Mouse (Mus musculus): Measurements from ENCODE around the gene Plk2. TPM values are rescaled to one million over a fixed set of nuclear protein-coding genes. Genes with fewer than 3 reads are reported as not detected.
"Not testable (repeated sequence)": the region's sequence is repeated elsewhere in the genome, so short reads cannot be mapped to it uniquely, and the experiment has no call there.

Plk2 gene
- polyA plus RNA-seq (2017; shearing (Covaris generic)): 1 to 10 TPM; 2.0 to 2.4 TPM

- peak; percentile 88 for ATAC-seq
These were observed at the start of gene Plk2 for GRCm38 (mm10) chr13:110394291-110395178. TSS of gene Plk2 (plus strand) at chr13:110395046.

- no peak for ATAC-seq
These were observed 48.1 kb upstream of the Plk2 start for GRCm38 (mm10) chr13:110346707-110347106.

- no peak for ATAC-seq
These were observed 43.8 kb upstream of the Plk2 start for GRCm38 (mm10) chr13:110351051-110351450.

GRCm38 (mm10) chr13:110356941-110357340 lies 37.9 kb upstream of the Plk2 start, which contains the start of gene Gapt:
TSS of gene Gapt (minus strand) at chr13:110357199.
- no peak for ATAC-seq

GRCm38 (mm10) chr13:110363722-110364121 lies 31.1 kb upstream of the Plk2 start:
- no peak for ATAC-seq

- no peak for ATAC-seq
These were observed 28.4 kb upstream of the Plk2 start for GRCm38 (mm10) chr13:110366477-110366876.

GRCm38 (mm10) chr13:110367961-110368555 lies 26.8 kb upstream of the Plk2 start:
- peak; percentile 19 for ATAC-seq

GRCm38 (mm10) chr13:110368556-110369040 lies 26.2 kb upstream of the Plk2 start:
- peak; percentile 85 for ATAC-seq

- ATAC-seq: no peak
These were observed 25.2 kb upstream of the Plk2 start for GRCm38 (mm10) chr13:110369673-110370072.

- ATAC-seq: peak; percentile 85
These were observed 12.4 kb upstream of the Plk2 start for GRCm38 (mm10) chr13:110382447-110382901.

- no peak for ATAC-seq
These were observed 10.3 kb upstream of the Plk2 start for GRCm38 (mm10) chr13:110384514-110384913.

GRCm38 (mm10) chr13:110392210-110392609 lies 2.6 kb upstream of the Plk2 start:
- ATAC-seq: peak; percentile 26

- ATAC-seq: no peak
These were observed 2.2 kb upstream of the Plk2 start for GRCm38 (mm10) chr13:110392631-110393030.

- ATAC-seq: peak; percentile 1
These were observed 441 bp downstream of the Plk2 start for GRCm38 (mm10) chr13:110395179-110395794.

GRCm38 (mm10) chr13:110395916-110396685 lies 1.3 kb downstream of the Plk2 start:
- no peak for ATAC-seq

- no peak for ATAC-seq
These were observed 2.9 kb downstream of the Plk2 start for GRCm38 (mm10) chr13:110397750-110398149.

GRCm38 (mm10) chr13:110398513-110399270 lies 3.8 kb downstream of the Plk2 start:
- no peak for ATAC-seq

GRCm38 (mm10) chr13:110401443-110401842 lies 6.6 kb downstream of the Plk2 start:
- no peak for ATAC-seq

GRCm38 (mm10) chr13:110401877-110402276 lies 7.0 kb downstream of the Plk2 start:
- no peak for ATAC-seq

GRCm38 (mm10) chr13:110404059-110404458 lies 9.2 kb downstream of the Plk2 start:
- ATAC-seq: no peak

- ATAC-seq: not testable (repeated sequence)
These were observed 9.8 kb downstream of the Plk2 start for GRCm38 (mm10) chr13:110404686-110405085.
